Mouse (Mus musculus) neural tube, embryonic 15.5 days (tissue): Measurements from ENCODE around the gene Aldh6a1. TPM values are rescaled to one million over a fixed set of nuclear protein-coding genes. Genes with fewer than 3 reads are reported as not detected.

Experiments
- ATAC-seq: fragments of 200-750 bp; cut with Nextera tagmentation; 2 replicates; pipeline ENCODE4 v1.8.0; 2017; ENCODE audit warnings: mild to moderate bottlenecking, moderate TSS enrichment, moderate library complexity; ENCODE audit not compliant: low FRiP score
- H3K27ac ChIP-seq: fragments of 300-500 bp; sonication (generic); replicated peaks from 2 replicates; pipeline ENCODE4 v1.5.1; 2015; ENCODE audit warnings: mild to moderate bottlenecking, inconsistent platforms
- H3K27me3 ChIP-seq: fragments of 300-500 bp; sonication (generic); replicated peaks from 2 replicates; pipeline ENCODE4 v1.6.1; 2015; ENCODE audit warnings: inconsistent platforms
- H3K36me3 ChIP-seq: fragments of 300-500 bp; sonication (generic); 2 replicates; pipeline ENCODE4 v1.6.1; 2015; ENCODE audit warnings: inconsistent platforms
- H3K4me1 ChIP-seq: fragments of 300-500 bp; sonication (generic); 2 replicates; pipeline ENCODE4 v1.6.1; 2015; ENCODE audit warnings: inconsistent platforms
- H3K4me2 ChIP-seq: fragments of 300-500 bp; sonication (generic); 2 replicates; pipeline ENCODE4 v1.6.1; 2015; ENCODE audit warnings: inconsistent platforms, mild to moderate bottlenecking, moderate library complexity
- H3K4me3 ChIP-seq: fragments of 300-500 bp; sonication (generic); replicated peaks from 2 replicates; pipeline ENCODE4 v1.5.1; 2015; ENCODE audit warnings: mild to moderate bottlenecking, inconsistent platforms
- H3K9ac ChIP-seq: fragments of 300-500 bp; sonication (generic); replicated peaks from 2 replicates; pipeline ENCODE4 v1.6.1; 2015; ENCODE audit warnings: mild to moderate bottlenecking, inconsistent platforms
- H3K9me3 ChIP-seq: fragments of 300-500 bp; sonication (generic); replicated peaks from 2 replicates; pipeline ENCODE4 v1.6.1; 2016; ENCODE audit warnings: inconsistent platforms
- WGBS: fragments of 180-500 bp; shearing (Covaris S2); methylation state at CpG from one replicate; pipeline ENCODE4 v1.1.7; 2015; ENCODE audit warnings: mixed read lengths; 5-methylcytosine and 5-hydroxymethylcytosine counted together
- polyA plus RNA-seq: library from polyadenylated mRNA; unstranded; fragments of >200 nt; fragmentation: Nextera tagmentation; extraction: Ambion mirVana; gene quantifications from 2 replicates; pipeline ENCODE4 v1.2.1, GENCODE M21; 2015

Gene Aldh6a1
- polyA plus RNA-seq, 1 experiment from 2014 or later = 31.7 TPM

- no peaks in the 10 kb centered on the region; the same call in 1 of the 2 replicates for H3K36me3 ChIP-seq
- no peak overlapping the region for H3K4me3 ChIP-seq
- no peak overlapping the region for H3K9ac ChIP-seq
- H3K4me1 ChIP-seq = no peaks in the 10 kb centered on the region
- H3K4me2 ChIP-seq = no peak overlapping the region
- no peaks in the 10 kb centered on the region for H3K9me3 ChIP-seq
- no peaks in the 10 kb centered on the region for H3K27me3 ChIP-seq
- H3K27ac ChIP-seq = no peak overlapping the region
- 96% methylated on average over 4 of the region's 4 CpGs for WGBS
- ATAC-seq = no peak
Measured at GRCm38 (mm10) chr12:84392681-84393080, 58.1 kb downstream of the Aldh6a1 start.

- no peak for ATAC-seq
- Histone ChIP-seq H3K4me1 (no peaks in the 10 kb centered on the region), H3K27ac (no peak overlapping the region), H3K4me2 (no peak overlapping the region), H3K9ac (no peak overlapping the region), H3K36me3 (no peaks in the 10 kb centered on the region; the same call in 1 of the 2 replicates), H3K27me3 (no peaks in the 10 kb centered on the region), H3K9me3 (no peaks in the 10 kb centered on the region), H3K4me3 (no peak overlapping the region)
- 94% methylated on average over 6 of the region's 6 CpGs for WGBS
Measured at GRCm38 (mm10) chr12:84390336-84390735, 60.5 kb downstream of the Aldh6a1 start.

- Histone ChIP-seq H3K9me3 (no peaks in the 10 kb centered on the region), H3K27ac (no peak overlapping the region), H3K4me1 (no peaks in the 10 kb centered on the region), H3K4me2 (no peak overlapping the region), H3K4me3 (no peak overlapping the region), H3K27me3 (no peaks in the 10 kb centered on the region), H3K9ac (no peak overlapping the region), H3K36me3 (peaks cover 6% of the 10 kb centered on the region)
- 78% methylated on average over 14 of the region's 14 CpGs for WGBS
- ATAC-seq = no peak
Measured at GRCm38 (mm10) chr12:84388774-84389400, 61.9 kb downstream of the Aldh6a1 start.

DNA sequence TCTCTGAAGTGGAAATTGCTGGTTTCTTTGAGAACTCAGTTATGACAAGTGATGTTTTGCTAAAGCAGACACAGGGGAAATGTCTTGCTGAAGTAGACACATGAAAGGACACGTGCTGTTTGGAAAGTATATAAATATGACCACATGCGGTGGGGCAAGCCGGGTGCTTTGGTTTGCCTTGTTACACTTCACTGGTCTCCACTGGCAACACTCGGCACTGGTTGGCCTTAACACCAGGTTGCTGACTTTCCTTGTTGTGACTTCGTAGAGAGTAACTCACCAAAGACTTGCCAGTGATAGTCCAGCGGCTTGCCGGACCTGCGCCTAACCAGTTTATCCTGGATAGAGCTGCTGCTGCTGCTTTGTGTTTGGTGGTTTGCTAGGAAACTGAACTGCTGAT, 62.7 kb downstream of the Aldh6a1 start:
- H3K36me3 ChIP-seq = peaks cover 6% of the 10 kb centered on the region
- WGBS = 85% methylated on average over 8 of the region's 8 CpGs
- no peak for ATAC-seq
- no peak overlapping the region for H3K4me2 ChIP-seq
- no peaks in the 10 kb centered on the region for H3K9me3 ChIP-seq
- H3K9ac ChIP-seq = no peak overlapping the region
- no peaks in the 10 kb centered on the region for H3K27me3 ChIP-seq
- H3K4me3 ChIP-seq = no peak overlapping the region
- H3K4me1 ChIP-seq = no peaks in the 10 kb centered on the region
- no peak overlapping the region for H3K27ac ChIP-seq

DNA sequence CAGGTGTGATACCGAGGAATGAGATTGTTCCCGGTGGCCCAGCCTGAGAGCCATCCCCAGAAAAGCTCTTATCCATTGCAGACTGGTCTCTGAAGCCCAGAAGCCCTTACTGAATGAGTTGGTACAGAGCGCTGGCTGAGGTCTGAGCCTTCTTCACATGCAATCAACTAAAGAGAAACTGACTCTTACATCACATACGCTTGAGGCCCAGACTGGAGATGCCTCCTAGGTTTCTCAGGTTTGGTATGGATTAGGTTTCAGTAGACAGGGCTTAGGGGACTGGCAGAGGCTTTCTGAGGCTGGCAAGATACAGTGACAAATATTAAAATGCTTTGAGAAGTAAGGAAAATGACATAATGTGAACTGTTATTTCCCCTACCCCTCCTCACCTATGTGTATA, 65.4 kb downstream of the Aldh6a1 start:
- Histone ChIP-seq H3K4me2 (no peak overlapping the region), H3K9me3 (no peaks in the 10 kb centered on the region), H3K27me3 (no peaks in the 10 kb centered on the region), H3K4me1 (no peaks in the 10 kb centered on the region), H3K36me3 (peaks cover 11% of the 10 kb centered on the region), H3K27ac (no peak overlapping the region), H3K4me3 (no peak overlapping the region), H3K9ac (no peak overlapping the region)
- no peak for ATAC-seq
- WGBS = 92% methylated on average over 4 of the region's 4 CpGs

GRCm38 (mm10) chr12:84384644-84385081, 66.1 kb downstream of the Aldh6a1 start:
- 66% methylated on average over 5 of the region's 5 CpGs for WGBS
- no peaks in the 10 kb centered on the region for H3K27me3 ChIP-seq
- no peaks in the 10 kb centered on the region for H3K9me3 ChIP-seq
- H3K9ac ChIP-seq = no peak overlapping the region
- H3K4me2 ChIP-seq = no peak overlapping the region
- ATAC-seq = no peak
- no peak overlapping the region for H3K4me3 ChIP-seq
- H3K4me1 ChIP-seq = no peaks in the 10 kb centered on the region
- no peak overlapping the region; the same call in 1 of the 2 replicates for H3K27ac ChIP-seq
- peaks cover 11% of the 10 kb centered on the region for H3K36me3 ChIP-seq

DNA sequence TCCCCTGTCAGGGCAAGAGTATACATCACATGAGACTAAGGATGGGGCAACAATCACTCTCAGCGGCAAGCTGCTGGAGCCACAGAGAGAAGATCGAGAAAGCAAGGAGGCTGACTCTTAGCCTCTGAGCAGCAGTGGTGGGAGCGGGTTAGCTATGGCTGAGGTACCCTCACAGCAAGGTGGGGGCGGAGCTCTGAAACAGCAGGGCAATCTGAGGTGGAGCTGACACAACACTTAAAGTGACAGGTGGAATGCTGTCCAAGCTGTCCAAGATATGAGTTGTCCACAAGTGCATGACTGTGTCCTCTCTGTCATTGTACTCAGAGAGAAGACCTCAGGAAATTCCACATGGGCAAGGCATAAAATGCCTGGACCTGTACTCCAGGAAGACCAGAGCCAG, 68.4 kb downstream of the Aldh6a1 start:
- Histone ChIP-seq H3K27me3 (no peaks in the 10 kb centered on the region), H3K27ac (no peak overlapping the region), H3K36me3 (peaks cover 13% of the 10 kb centered on the region), H3K9me3 (no peaks in the 10 kb centered on the region), H3K9ac (no peak overlapping the region), H3K4me2 (no peak overlapping the region), H3K4me1 (no peaks in the 10 kb centered on the region), H3K4me3 (no peak overlapping the region)
- 84% methylated on average over 4 of the region's 4 CpGs for WGBS
- ATAC-seq = no peak

Other genes with a start within 250 kb of the Aldh6a1 start
- 4.0 and 5.4 TPM in 2 replicates for gene Elmsan1, start 232.1 kb downstream of the Aldh6a1 start, polyA plus RNA-seq
- gene Ptgr2, start 165.8 kb downstream of the Aldh6a1 start, polyA plus RNA-seq = 15.8 and 18.2 TPM in 2 replicates
- 60.6 and 61.2 TPM in 2 replicates for gene Zfp410, start 134.2 kb downstream of the Aldh6a1 start, polyA plus RNA-seq
- 43.5 and 44.1 TPM in 2 replicates for gene Coq6, start 89.3 kb downstream of the Aldh6a1 start, polyA plus RNA-seq
- gene Fam161b, start 89.2 kb downstream of the Aldh6a1 start, polyA plus RNA-seq = 16.0 and 16.8 TPM in 2 replicates
- gene Entpd5, start 42.0 kb downstream of the Aldh6a1 start, polyA plus RNA-seq = 11.6 and 17.0 TPM in 2 replicates
- gene Bbof1, start 41.9 kb downstream of the Aldh6a1 start, polyA plus RNA-seq = 3.6 and 5.0 TPM in 2 replicates
- 21.5 and 21.9 TPM in 2 replicates for gene Rnf113a2, start 33.8 kb downstream of the Aldh6a1 start, polyA plus RNA-seq
- gene Lin52, start 418 bp upstream of the Aldh6a1 start, polyA plus RNA-seq = 28.9 and 29.7 TPM in 2 replicates
- gene Vsx2, start 118.8 kb upstream of the Aldh6a1 start, polyA plus RNA-seq = 5.7 and 6.0 TPM in 2 replicates
- 14.0 and 14.3 TPM in 2 replicates for gene Abcd4, start 166.4 kb upstream of the Aldh6a1 start, polyA plus RNA-seq
- 0.37 TPM in 1 of 2 replicates, not detected in the other for gene Vrtn, start 190.0 kb upstream of the Aldh6a1 start, polyA plus RNA-seq
- 7.3 and 10.2 TPM in 2 replicates for gene Syndig1l, start 247.8 kb upstream of the Aldh6a1 start, polyA plus RNA-seq